In genomic region chr3:37283234-37283633, GRCm38 (mm10) we compare ENCODE assay signal across 25 mouse cellular contexts. TPM values are rescaled to one million over a fixed set of nuclear protein-coding genes. Genes with fewer than 3 reads are reported as not detected.
"Had no signal": no experiment of that assay in that cellular context is flagged by ENCODE, and none has a peak within 500 bp of the region (broad histone marks: within the 10 kb centered on the region; RNA-seq: fewer than 3 reads in every experiment).

No protein-coding gene starts in this region.

- H3K9ac ChIP-seq: limb, embryonic 13.5 days; lung, embryonic 14.5 days; neural tube, embryonic 12.5 days; neural tube, embryonic 15.5 days had no signal

- H3K9me3 ChIP-seq: limb, embryonic 10.5 days; limb, embryonic 13.5 days; megakaryocyte, embryonic 14.5 days; neural tube, embryonic 12.5 days; neural tube, embryonic 15.5 days had no signal

- H3K27me3 ChIP-seq: limb, embryonic 13.5 days; neural tube, embryonic 12.5 days; neural tube, embryonic 15.5 days had no signal

- H3K27ac ChIP-seq: limb, embryonic 10.5 days; limb, embryonic 13.5 days; neural tube, embryonic 12.5 days; neural tube, embryonic 15.5 days had no signal

- H3K4me2 ChIP-seq: limb, embryonic 13.5 days; lung, embryonic 14.5 days; midbrain, embryonic 11.5 days; neural tube, embryonic 12.5 days; neural tube, embryonic 15.5 days had no signal

- DNase-seq: kidney, adult 18-20 months; kidney, adult 9 months; kidney, postnatal 14 days; kidney, postnatal 4 days; lung, embryonic 14.5 days; lung, postnatal 10 days; lung, postnatal 36 days; midbrain, embryonic 14.5 days; retina, postnatal 1 day; thymus, adult 18-20 months; thymus, postnatal 36 days had no signal

- H3K4me3 ChIP-seq: limb, embryonic 10.5 days; limb, embryonic 13.5 days; megakaryocyte, embryonic 14.5 days; neural tube, embryonic 12.5 days; neural tube, embryonic 15.5 days had no signal

- H3K4me1 ChIP-seq: limb, embryonic 10.5 days; limb, embryonic 13.5 days; neural tube, embryonic 12.5 days; neural tube, embryonic 15.5 days had no signal

- H3K36me3 ChIP-seq: limb, embryonic 10.5 days; limb, embryonic 13.5 days; neural tube, embryonic 12.5 days; neural tube, embryonic 15.5 days had no signal

- ATAC-seq: intestine, embryonic 16.5 days had no signal

RNA-seq across cellular contexts. Expression of gene Cetn4, which starts 29.3 kb away (rescaled TPM):
- polyA plus RNA-seq: liver, adult 2 months; small intestine, adult 2 months had no signal

RNA-seq across cellular contexts. Expression of gene Il21, which starts 50.8 kb away (rescaled TPM):
- polyA plus RNA-seq: intestine, embryonic 16.5 days; kidney, embryonic 16.5 days; limb, embryonic 10.5 days; limb, embryonic 13.5 days; liver, adult 2 months; lung, embryonic 14.5 days; midbrain, embryonic 11.5 days; midbrain, embryonic 14.5 days; midbrain, postnatal 0 days; neural tube, embryonic 12.5 days; neural tube, embryonic 15.5 days; small intestine, adult 2 months; spleen, adult 2 months; stomach, embryonic 16.5 days; urinary bladder, adult 2 months had no signal
